Mouse (Mus musculus) thymus, postnatal 4 days (tissue): Measurements from ENCODE around the gene Galc.
A peak's percentile ranks its signal among the peaks of the same experiment; 100 is the strongest.

Source experiments
- DNase-seq: peaks from one replicate; pipeline ENCODE4 v3.0.0; 2021

Gene Galc

DNA sequence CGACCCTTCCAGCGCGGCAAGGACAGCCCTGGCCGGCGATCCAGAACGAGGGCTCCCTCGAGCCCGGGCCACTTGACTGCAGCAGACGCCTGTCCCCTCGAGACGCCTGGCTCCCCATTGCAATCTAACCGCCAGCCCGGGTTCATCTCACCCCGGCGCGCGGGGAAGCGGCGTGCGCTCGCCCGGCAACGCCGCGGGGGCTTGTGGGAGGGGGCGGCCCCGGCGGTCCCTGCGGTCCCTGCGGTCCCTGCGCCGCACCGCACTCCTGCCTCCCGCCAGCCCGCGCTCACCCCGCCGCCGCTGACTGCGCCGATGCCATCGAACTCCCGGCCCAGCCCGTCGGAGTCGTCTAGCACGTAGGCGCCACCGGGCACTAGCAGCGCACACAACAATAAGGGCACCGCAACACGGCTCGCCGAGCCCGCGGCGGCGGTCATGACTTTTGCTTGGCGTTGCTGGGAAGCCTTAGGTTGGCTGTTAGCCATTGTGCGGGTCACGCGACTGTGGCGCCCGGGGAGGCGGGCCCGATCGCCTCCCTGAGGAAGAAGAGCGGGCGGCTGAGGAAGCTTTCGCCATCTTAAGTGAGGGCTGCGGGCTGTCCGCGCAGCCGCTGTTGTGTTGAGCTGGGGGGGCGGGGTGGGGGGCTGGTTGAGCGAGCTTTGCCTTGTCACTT is at the start of gene Galc:
Galc (minus strand) TSS at position 615 of the 673 bp plus-strand sequence.
- peak; percentile 88 for DNase-seq

DNA sequence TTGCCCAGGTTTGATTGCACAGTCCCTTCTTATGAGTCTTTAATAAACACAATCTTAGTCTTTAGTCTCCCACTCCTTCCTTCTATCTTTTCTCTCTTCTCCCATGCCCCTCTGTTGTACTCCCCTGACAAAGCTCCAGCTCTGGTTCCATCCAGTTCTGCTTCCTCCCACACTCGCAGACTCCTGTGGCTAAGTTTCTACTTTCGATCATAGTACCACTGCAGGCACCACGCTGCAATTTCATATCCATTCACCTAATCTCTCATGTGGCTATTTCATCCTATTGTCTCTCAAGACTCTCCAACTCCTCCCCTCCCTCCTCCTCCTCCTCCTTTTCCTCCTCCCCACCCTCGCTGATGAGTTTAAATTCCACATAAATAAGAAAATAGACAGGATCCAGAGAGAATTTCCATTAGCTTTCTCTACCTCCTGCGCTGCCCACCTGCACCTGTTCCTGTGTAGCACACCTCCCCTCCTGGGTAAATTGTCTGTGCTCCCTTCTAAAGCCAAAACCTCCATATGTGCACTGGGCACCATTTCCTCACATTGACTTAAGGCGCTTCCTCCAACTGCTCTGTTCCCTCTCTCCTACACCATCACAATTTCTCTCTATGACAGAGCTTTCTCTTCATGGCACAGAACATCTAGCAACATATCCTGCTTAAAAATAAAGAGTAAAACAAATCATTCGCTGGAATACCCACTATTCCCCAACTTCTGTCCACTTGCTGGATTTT is 48.1 kb upstream of the Galc start:
- no peak for DNase-seq

DNA sequence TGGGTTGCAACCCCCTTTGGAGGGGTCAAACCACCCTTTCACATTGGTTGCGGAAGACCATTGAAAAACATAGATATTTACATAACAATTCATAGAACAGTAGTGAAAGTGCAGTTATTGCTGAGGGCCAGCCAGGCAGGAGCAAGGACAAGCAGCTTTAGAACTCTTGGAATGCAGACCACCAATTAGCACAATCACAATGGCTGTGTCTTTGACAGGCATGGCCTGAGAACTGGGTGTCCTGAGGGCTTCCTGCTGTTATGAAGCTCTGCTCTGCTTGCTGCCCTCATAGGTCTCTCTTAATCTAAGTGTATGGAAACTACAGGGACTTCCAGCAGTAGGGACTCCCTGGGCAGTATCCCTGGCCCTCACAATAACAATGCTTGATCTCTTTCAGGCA is 43.8 kb upstream of the Galc start:
- DNase-seq, result no peak

DNA sequence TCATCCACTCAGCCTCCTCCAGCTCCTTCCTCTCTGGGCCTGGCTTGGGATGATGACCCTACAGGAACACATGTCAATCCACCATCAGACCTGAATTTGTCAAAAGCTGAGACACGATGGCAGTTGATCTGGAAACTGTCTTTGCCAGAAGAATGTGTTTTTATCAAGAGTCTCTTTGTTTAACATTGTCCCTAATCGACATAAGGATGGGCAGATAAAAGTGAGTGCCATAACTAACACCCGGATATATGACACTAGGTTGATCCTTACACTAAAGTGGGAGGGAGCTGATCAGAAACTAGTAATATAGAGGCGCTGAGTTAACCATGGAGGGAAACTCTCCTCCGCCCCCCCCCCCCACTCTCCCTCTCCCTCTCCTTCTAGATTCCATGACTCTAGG is 42.7 kb upstream of the Galc start:
- no peak for DNase-seq

DNA sequence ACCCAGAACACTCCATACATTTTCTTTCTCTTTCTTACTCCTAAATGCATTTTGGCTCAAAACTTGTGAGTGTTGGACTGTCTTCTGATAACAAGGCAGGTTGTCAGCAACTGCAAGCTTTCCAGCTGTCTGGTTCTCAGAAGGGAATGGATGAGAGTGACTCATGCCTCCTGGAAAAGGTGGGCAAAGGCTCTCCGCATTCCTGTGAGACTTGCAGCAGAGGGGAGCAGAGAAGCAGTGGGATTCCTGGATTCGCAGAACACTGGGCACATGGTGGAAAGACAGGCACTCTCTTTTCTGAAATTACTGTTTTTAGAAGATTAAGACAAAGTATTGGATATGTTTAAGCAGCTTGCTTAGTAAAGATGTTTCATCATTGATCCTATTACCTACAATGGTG is 35.0 kb upstream of the Galc start:
- DNase-seq, result no peak

DNA sequence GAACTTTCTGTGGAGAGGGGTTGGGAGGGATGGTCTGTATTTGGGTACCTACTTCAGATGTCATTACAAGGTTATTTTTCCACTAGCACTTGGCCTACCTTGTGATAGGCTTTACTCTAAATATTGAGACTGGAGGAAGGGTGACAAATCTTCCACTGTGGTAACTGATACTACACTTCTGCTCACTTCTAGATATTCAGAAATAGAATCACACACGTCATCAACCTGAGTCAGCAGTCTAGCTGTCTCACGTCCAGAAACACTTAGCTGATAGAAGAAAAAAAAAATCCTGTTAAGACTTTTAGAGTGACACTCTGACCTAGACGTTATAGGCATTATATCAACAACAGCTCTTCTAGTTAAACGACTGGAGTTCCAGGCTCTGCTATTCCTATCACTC is 33.0 kb upstream of the Galc start:
- DNase-seq, result no peak

DNA sequence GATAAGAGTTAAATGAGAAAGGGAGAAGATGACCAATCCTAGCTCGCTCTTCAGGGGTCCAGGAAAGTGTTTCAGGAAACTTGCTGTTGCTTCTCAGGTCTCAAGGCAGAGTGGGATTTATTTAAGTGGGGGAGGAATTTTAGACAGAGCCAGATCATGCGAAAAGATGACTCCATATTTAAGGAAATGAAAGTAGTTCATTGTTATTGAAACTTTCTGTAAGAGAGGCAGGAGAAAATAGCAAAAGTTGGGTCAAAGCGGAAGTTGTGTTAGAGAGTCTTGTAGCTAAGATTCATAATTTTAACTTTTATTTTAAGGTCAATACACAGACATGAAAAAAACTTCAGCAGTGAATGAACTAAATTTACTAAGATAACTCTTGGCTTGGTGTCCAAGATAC is 31.2 kb upstream of the Galc start:
- no peak for DNase-seq

DNA sequence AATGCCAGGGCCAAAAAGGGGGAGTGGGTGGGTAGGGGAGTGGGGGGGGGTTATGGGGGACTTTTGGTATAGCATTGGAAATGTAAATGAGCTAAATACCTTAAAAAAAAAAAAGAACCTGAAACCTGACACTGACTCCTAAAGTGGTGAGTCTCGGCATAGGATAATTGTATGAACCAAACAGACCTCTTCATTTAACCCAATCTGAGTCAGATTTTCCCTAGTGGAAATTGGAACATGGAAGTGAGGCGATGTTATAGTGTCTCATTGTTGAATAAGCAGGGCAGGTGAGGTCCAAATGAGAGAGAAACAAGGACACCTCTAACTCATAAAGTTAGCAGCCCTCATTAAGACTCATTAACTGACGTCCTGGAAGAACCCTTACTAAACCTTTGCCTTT is 25.2 kb upstream of the Galc start:
- no peak for DNase-seq

DNA sequence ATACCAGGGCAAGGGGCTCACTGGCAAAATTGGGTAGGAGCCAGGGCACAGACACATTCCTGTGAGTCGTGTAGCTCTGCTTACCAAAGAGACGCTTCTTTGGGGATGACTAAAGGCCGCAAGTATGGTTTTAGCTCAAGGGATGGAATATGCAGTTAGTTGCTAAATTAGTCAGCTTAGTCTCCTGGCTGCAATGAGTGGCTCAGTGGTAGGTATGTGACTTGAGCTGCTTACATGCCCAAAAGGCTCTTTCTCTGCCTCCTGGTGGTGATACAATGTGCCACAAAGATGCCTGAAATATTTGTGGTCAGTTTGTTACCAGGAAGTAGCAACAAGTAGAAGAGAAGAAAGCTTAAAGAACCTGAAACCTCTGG is 24.2 kb upstream of the Galc start:
- DNase-seq, result no peak

DNA sequence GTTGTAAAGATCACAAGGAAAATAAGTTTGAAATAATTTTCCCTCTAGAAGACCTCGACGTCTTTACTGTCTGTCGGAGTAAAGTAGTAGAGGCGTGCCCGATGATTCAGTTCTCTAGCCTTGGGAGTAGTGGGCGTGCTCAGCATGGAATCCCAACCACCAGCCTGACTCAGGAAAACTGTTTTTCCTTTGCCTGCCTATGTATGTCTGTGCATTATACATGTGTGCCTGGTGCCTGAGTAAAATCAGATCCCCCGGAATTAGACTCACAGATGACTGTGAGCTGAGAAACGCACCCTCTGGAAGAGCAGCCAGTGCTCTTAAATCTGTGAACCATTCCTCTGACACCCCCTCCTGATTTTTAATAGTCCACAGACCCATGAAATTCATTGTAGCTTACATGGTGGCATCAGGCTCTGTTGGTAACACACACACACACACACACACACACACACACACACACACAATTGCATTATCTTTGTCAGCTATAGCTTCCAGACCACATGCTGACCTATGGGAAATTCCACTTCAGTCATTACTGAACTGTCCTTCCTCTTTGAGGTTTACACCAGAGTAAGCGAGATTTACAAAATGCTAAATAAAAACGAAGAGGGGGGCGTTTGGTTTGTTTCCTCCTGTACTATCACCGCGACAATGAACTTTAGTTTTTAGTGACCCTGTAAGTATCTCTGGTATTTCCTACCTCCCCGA is 23.7 kb upstream of the Galc start:
- DNase-seq, result no peak

DNA sequence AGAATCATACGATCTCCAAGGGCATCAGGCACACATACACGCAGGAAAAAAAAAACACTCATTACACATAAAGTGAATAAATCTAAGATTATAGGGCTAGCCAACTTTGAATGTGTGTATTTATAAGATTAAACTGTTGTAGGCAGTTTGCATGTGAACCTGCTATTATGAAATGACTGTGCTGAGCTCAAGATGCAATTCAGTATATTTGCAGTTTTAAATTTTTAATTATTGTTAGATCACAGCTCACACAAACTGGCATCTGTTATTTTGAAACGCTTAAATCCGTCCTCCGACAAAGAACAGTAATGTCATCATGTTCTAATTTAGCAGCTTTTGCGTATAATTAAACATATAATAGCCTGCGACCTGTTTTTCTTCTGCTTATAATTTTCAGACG is 21.7 kb upstream of the Galc start:
- no peak for DNase-seq

DNA sequence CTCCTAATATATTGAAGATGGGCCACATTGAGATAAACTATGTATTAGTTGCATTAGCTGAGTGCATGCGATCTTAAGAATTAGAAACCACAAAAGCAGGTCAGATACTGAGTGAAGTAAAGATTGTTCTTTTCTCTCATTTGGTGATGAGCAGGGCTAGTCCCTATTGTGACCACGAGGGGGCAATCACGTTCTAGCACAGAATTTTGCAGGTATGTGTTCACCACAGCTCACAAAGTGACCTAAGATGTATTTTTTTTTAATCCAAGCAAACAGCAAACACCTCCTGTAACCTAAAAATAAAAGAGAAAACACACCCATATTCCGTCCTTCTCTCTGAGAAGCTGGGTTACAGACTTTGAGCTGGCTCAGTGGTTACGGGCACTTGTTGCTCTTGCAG is 21.3 kb upstream of the Galc start:
- peak; percentile 76 for DNase-seq

DNA sequence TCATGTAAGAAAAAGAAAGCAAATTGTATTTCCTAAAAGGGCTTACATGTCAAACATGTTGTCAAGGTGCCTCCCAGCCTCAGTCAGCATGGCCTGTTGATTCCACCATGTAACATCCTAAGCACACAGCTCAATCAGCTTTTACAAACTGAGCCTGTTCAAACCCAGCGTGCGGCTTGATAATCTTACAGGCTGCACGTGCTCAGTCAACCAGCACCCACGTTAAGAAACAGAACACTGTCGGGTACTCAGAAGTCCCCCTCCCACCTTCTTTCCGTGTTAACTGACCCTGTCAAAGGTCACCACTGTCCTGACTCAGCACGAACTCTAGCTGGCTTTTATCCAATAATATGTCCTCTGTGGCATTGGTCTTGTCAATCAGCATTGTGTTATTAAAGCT is 13.2 kb upstream of the Galc start:
- no peak for DNase-seq

DNA sequence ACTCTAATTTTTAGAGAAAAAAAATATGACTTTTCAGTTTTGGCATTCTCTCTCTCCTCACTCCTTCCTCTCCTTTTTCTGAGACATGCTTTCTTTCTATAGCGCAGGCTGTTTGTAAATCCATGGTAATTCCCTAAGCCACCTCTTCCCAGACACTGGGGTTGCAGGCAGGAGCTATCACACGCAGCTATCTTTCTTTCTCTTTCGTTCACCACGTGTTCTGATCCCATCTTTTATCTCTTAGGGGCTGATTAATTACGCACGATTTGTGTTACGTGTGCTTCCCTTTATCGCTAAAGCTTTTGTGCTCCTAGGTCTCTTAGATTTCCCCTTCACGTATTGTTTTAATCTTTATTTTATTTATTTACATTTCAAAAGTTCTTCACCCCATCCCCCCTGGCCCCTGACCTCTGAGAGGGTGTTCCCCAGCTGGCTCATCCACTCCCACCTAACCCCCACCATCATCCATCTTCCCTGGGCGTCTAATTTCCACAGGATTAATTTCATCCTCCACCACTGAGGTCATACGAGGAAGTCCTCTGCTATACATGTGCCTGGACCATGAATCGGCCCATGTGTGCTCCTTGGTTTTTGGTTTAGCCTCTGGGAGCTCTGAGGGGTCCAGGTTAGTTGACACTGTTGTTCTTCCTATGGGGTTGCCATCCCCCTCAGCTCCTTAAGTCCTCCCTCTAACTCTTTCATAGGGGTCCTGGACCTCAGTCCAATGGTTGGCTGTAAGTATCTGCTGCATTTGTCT is 11.7 kb upstream of the Galc start:
- DNase-seq, result no peak

DNA sequence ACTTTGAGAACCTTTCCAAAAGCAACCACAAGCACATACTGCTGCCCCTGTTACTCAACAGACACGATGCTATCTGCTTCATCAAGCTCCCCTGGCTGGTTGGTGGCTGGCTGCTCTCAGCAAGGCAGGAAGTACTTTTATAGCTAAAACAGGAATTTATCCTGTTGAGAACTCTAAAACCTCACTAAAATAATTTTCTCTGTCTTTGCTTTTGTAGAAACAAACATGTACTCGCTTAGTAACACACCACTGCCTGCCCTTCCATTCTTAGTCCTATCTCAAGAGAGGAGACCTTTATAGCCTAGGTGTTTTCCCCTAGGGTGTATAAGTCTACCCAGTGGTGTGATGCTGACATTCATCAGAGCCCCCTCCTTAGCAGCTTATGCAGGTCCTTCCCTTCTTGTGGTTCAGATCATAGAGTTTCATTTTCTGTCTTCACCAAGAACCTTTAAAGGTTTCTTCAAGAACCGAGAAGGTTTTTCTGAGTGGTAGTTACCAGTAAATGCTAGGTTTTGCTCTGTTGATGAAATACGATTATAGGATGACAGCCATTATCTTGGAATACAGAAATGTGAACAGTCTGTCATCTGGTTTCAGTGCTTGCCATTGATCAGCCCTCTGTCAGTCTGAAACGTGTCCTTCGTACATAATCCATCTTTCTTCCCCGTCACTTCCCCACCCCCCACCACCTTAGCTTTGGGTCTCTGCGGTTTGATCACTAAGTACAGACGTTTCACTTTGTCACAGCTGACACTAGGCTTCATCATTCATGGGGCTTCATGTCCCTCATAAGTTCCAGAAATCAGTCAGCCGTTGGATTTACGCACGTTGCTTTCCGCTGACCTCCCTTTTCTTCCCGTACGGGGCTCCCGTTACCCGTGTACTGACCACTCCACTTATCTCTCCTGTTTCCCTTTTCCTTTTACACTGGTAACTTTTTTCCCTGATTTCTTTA is 10.8 kb upstream of the Galc start:
- DNase-seq, result peak; percentile 59

DNA sequence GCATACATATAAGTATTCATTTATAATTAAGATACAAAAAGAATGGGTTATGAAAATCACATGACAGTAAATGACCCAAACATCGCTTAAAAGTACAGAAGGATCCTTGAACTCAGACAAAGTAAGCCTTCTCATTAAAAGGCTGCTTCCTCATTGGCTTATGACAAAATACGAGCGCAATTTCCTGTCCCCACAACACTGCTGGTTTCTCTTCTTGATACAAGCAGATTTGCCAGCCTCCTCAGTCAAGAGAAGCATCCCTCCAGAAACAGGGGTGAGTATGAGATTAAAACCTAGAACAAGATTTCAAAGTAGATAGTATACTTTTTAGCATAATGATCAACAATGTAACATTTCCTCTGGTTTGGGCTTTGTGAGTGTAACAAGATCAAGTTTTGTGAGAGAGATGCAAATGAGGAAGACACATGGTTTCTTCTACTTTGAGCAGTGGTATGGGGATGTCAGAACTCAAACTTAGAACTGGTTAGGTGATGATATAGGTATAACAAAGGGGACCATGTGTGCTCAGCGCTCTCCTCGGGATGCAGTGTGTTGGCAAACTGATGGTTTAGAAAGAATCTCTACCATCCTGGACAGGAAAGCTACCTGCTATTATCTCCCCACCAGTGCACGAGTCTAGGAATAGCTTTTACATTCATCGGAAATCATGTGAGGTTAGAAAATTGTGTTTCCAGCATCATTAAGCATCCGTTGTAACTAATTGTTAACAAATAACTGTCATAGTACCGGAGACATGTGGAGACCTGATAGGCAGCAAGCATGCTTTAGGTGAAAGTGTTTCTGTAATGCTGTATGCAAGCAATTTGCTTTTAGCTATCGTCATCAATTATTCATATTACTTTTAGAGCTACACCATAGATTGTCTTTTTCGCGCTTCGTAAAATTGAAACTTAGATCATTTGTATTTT is 9.4 kb upstream of the Galc start, which contains the start of gene Gpr65:
Gpr65 (plus strand) TSS at position 195 of the 929 bp plus-strand sequence.
- peak; percentile 32 for DNase-seq

DNA sequence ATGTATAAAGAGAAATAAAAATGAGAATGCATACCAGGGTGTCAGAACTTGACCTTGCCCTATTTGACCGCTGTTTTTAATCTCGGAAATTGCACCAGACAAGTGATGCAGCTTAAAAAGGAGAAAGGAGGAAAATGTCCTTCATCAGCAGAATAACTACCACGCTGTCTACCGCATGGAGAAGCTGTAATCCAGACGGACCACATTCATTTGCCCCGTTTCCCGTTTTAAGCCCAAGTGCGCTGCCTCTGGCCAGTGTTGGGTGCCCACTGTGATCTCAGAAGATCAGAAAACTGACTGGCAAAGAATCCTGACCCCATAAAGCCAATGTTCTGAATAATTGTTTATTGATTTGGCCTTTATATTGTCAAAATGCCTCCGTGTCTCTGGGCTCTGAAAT is 6.4 kb upstream of the Galc start:
- no peak for DNase-seq

DNA sequence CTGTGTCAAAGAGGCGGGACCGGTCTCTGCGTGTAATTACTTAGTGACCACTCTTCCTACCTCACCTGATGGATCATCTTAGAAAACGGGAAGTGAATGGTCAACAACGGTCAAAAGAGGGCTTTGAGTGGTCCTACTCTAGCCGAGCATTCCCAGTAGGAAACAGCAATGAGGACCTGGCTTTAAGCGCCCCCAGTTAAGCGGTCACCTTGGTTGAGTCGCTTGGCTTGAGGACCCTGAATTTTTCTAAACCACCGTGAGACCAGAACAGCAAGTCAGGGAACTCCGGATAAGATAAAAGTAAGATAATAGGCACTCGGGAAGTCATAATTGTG is 226 bp upstream of the Galc start:
- DNase-seq, result no peak

DNA sequence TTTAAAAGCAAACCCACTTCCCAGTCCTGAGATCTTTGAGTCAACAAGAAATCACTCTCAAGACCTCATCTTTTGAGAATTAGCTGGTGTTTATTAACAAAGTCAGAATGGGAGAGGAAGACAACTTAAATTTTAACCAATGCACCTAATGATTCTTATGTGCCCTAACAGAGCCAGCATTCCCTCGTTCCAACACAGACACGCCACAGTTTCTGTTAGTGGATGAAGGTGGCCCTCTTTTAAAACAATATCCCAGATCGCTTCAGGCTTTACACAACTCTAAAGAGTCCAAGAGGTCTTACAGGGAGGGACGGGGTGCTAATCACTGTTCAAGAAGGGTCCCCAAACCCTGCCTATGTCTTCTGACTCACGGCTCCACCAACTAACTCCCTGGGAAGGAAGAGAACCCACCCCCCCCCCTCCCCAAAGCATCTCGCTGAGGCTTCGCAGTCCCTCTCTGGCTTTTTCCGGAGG is 851 bp downstream of the Galc start:
- DNase-seq, result no peak

DNA sequence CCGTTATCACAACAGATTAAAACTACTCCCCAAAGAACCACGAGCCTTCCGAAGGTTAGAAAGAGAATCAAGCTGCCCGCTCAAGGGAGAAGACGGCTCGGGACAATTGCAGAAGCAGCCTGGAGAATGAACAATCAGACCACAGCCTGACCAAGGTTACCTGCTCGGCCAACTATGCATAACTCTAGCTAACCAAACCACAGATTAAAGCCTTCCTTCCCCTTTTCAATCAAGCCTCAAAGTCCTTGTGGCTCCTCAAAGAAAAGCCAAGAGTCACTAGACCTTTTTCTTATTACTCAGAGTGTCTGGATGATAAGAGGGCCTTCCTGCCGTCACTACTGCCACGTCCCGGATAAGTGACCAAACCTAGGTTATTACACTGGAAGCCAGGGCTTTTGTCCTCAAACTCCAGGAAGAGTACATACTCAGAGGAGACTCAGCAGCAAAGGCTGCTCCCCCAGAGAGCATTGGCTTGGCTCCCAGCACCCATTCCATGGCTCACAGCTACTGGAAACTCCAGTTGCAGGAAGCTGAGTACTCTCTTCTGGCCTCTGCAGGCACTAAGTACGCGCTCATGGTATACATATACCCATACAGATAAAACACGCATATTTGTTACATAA is 3.8 kb downstream of the Galc start:
- no peak for DNase-seq

DNA sequence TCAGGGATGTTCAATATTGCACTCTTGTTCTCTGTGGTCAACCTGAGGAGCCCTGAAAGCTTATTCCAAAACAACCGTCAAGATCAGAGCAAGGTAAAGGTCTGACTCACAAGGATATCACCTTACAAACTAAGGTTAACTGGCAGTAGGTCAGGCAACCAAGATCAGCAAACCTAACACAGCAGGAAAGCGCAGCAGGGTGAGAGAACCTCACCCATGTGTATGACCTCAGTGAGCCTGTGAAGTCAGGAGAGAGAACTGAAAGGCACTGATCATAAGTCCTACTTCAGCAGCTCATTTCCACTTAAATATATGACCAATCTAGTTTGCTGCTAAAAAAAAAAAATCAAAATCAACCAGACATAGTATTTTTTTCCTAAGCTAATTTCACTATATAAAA is 6.8 kb downstream of the Galc start:
- DNase-seq, result no peak
